Mouse (Mus musculus): ENCODE results near the gene Mrpl43. TPM values are rescaled to one million over a fixed set of nuclear protein-coding genes. Genes with fewer than 3 reads are reported as not detected.
A peak's percentile ranks its signal among the peaks of the same experiment; 100 is the strongest.
"Not testable (repeated sequence)": the region's sequence is repeated elsewhere in the genome, so short reads cannot be mapped to it uniquely, and the experiment has no call there.

Mrpl43 gene
- polyA plus RNA-seq, 1 experiment = 86.5 TPM

DNA sequence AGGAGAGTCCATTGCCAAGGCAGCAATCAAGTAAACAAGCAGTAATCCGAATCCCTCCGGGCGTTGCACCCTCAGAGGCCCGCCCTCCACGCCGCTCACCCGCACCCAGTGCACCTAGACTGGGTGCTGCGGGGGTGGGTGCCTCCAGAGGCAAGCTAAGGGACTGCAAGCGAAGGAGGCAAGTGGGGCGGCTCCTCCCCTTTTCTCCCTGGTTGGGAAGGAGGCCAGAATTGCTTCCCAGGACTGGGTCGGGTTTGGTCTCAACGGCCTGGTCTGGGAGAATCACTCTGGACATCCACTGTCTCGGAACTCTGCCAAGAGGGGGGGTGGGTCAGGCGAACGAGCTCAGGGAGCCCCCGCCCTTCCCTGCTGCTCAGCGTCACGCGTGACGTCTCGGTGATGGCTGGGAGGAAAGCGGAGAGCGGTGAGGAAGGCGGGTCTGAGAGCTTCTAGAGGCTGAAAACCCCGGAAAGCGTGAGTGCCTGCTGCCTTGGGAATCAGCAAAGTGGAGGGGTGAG lies 41.2 kb upstream of the Mrpl43 start, which contains the start of gene Sfxn3:
Gene Sfxn3, plus strand, starts transcription at position 87 of the 518 bp plus-strand sequence.
- Histone ChIP-seq H3K27ac (ENCODE audit: insufficient read depth, low read depth, low read length) (peak within 1 kb of the TSS; percentile 87), H3K4me1 (ENCODE audit: control insufficient read depth, insufficient read depth, low read length) (no peaks in the 10 kb centered on the region), H3K27me3 (replicated peaks; ENCODE audit: control insufficient read depth, insufficient read depth, low read length) (no peaks in the 10 kb centered on the region; the same call in 1 of the 2 replicates), H3K4me3 (ENCODE audit: insufficient read depth, low read depth, low read length) (peak within 1 kb of the TSS; percentile 50), H3K36me3 (ENCODE audit: control insufficient read depth, insufficient read depth, low read length) (no peaks in the 10 kb centered on the region)
- TF ChIP-seq POLR2A (IDR thresholded peaks at IDR 0.05; ENCODE audit: low read depth, low read length) (no peak), CTCF (conservative IDR thresholded peaks at IDR 0.05; ENCODE audit: insufficient read depth, insufficient read length, low read depth, low read length) (peak; percentile 64)
- under 1% methylated on average over 26 of the region's 26 CpGs for WGBS
- peak; percentile 95 for DNase-seq

DNA sequence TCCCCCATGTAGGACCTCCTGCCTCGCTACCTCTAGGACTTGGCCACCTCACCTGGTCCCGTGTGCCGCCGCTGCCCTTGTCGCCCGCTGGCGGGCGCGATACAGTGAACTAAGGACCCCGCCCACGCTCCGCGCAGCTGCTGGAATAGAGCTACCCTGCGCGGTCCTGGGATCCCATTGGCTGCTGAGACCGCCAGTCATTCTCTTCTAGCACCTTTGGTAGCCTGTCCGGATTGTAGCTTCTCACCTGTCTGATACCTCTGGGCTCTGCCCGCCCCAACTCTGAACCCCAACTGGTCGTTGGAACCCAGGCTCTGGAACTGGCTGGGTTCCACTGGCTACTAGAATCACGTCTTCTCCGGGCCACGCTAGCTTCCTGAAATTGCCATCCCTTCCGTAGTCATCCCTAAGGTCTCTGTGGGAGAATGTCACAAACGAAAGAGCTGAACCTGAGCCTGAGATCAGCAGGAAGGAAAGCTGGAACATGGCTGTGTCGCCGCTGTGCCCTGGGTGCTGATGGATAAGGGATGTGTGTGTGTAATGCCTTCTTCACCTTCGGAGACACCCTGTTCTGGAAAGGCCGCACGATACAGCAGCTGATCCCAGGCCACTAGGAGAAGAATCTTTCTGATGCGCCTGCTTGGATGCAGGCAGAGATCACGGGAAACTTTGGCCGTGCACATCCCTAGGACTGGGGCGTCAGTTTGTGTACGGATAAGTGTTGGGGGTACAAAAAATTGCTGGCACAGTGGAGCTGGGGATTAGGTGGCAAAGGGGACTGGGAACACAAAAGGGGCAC lies 40.5 kb upstream of the Mrpl43 start:
- under 1% methylated on average over 34 of the region's 34 CpGs for WGBS
- peak; percentile 93 for DNase-seq
- no peaks in the 10 kb centered on the region for H3K36me3 ChIP-seq (ENCODE audit: control insufficient read depth, insufficient read depth, low read length)
- H3K4me3 ChIP-seq (ENCODE audit: insufficient read depth, low read depth, low read length) = peak overlapping the region; percentile 50
- H3K27me3 ChIP-seq (replicated peaks; ENCODE audit: control insufficient read depth, insufficient read depth, low read length) = no peaks in the 10 kb centered on the region; the same call in 1 of the 2 replicates
- TF ChIP-seq CTCF (conservative IDR thresholded peaks at IDR 0.05; ENCODE audit: insufficient read depth, insufficient read length, low read depth, low read length) = no peak
- no peak for TF ChIP-seq POLR2A (IDR thresholded peaks at IDR 0.05; ENCODE audit: low read depth, low read length)
- peak overlapping the region; percentile 87 for H3K27ac ChIP-seq (ENCODE audit: insufficient read depth, low read depth, low read length)
- no peaks in the 10 kb centered on the region for H3K4me1 ChIP-seq (ENCODE audit: control insufficient read depth, insufficient read depth, low read length)

DNA sequence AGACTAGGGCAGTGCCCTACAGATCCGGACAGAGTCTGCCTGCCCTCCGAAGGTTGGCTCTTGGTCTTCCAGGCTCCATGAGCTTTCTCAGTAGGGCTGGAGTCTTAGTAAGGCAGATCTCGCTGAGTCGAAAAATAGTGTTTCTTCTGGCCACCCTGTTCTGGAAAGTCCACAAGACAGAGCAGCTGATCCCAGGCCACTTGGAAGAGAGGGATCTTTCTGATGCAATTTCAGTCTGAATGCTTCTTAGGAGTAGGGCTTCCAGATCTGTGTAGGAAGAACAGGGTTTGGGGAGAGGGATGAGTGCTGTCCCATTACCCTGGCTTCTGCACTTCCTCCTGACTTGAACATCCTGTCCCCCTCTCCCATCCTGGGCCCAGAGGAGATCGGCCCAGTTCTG lies 39.4 kb upstream of the Mrpl43 start, which contains the start of gene Pdzd7:
Gene Pdzd7, minus strand, starts transcription at position 67 of the 400 bp plus-strand sequence.
- H3K4me1 ChIP-seq (ENCODE audit: control insufficient read depth, insufficient read depth, low read length) = no peaks in the 10 kb centered on the region
- H3K4me3 ChIP-seq (ENCODE audit: insufficient read depth, low read depth, low read length) = peak within 1 kb of the TSS; percentile 50
- no peaks in the 10 kb centered on the region; the same call in 1 of the 2 replicates for H3K27me3 ChIP-seq (replicated peaks; ENCODE audit: control insufficient read depth, insufficient read depth, low read length)
- H3K27ac ChIP-seq (ENCODE audit: insufficient read depth, low read depth, low read length) = no peak within 1 kb of the TSS
- no peak for TF ChIP-seq POLR2A (IDR thresholded peaks at IDR 0.05; ENCODE audit: low read depth, low read length)
- no peak for TF ChIP-seq CTCF (conservative IDR thresholded peaks at IDR 0.05; ENCODE audit: insufficient read depth, insufficient read length, low read depth, low read length)
- H3K36me3 ChIP-seq (ENCODE audit: control insufficient read depth, insufficient read depth, low read length) = no peaks in the 10 kb centered on the region
- DNase-seq = no peak
- 62% methylated on average over 5 of the region's 5 CpGs for WGBS

DNA sequence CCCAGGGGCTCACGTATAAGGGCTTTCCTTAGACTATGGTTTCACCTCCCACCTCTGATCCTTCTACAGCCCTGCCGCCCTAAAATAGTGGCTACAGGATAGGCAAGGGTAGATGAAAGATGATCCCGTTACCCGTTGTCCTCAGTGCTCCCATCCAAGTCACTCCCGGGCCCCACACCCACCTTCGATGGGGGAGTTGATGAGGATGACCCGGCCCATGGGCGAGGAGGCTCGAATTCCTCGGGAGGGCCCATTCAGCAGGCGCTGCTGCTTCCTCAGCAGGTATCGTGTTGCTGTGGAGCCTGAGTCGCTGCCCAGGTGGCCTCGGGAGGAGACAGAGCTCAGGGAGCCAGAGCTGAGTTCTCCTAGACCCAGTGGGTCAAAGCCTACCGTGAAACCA lies 39.0 kb upstream of the Mrpl43 start:
- 39% methylated on average over 15 of the region's 15 CpGs for WGBS
- no peaks in the 10 kb centered on the region for H3K4me1 ChIP-seq (ENCODE audit: control insufficient read depth, insufficient read depth, low read length)
- no peak for DNase-seq
- no peak overlapping the region for H3K27ac ChIP-seq (ENCODE audit: insufficient read depth, low read depth, low read length)
- TF ChIP-seq POLR2A (IDR thresholded peaks at IDR 0.05; ENCODE audit: low read depth, low read length) (no peak), CTCF (conservative IDR thresholded peaks at IDR 0.05; ENCODE audit: insufficient read depth, insufficient read length, low read depth, low read length) (no peak)
- no peaks in the 10 kb centered on the region; the same call in 1 of the 2 replicates for H3K27me3 ChIP-seq (replicated peaks; ENCODE audit: control insufficient read depth, insufficient read depth, low read length)
- no peaks in the 10 kb centered on the region for H3K36me3 ChIP-seq (ENCODE audit: control insufficient read depth, insufficient read depth, low read length)
- no peak overlapping the region for H3K4me3 ChIP-seq (ENCODE audit: insufficient read depth, low read depth, low read length)

DNA sequence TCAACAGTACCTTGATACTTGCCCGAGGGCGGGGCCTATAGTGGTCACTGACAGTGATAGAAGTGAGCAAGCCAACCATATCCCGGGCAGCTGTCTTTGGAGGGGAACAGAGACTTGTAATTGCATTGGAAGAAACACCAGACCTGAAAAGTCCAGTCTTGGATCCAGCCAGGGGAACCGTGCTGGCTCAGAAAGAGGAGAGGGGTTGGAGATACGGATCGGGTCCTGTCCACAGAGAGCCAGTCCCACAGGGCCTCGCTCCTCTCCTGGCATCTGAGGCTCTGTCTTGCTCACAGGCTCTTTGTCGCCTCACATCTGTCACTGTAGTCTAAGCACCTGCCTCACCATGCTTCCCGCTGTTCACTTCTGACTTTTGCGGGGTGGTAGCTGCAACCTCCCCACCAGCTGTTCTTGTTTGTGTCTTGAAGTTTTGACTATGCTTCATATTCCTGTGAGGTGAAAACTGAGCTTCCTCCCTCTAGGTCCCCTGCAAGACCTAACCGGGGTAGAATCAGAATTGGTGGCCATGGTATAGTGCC lies 38.2 kb upstream of the Mrpl43 start:
- WGBS = 46% methylated on average over 11 of the region's 11 CpGs
- Histone ChIP-seq H3K4me3 (ENCODE audit: insufficient read depth, low read depth, low read length) (no peak overlapping the region), H3K27ac (ENCODE audit: insufficient read depth, low read depth, low read length) (no peak overlapping the region), H3K4me1 (ENCODE audit: control insufficient read depth, insufficient read depth, low read length) (no peaks in the 10 kb centered on the region), H3K27me3 (replicated peaks; ENCODE audit: control insufficient read depth, insufficient read depth, low read length) (no peaks in the 10 kb centered on the region; the same call in 1 of the 2 replicates), H3K36me3 (ENCODE audit: control insufficient read depth, insufficient read depth, low read length) (no peaks in the 10 kb centered on the region)
- TF ChIP-seq CTCF (conservative IDR thresholded peaks at IDR 0.05; ENCODE audit: insufficient read depth, insufficient read length, low read depth, low read length) (no peak), POLR2A (IDR thresholded peaks at IDR 0.05; ENCODE audit: low read depth, low read length) (no peak)
- no peak for DNase-seq

DNA sequence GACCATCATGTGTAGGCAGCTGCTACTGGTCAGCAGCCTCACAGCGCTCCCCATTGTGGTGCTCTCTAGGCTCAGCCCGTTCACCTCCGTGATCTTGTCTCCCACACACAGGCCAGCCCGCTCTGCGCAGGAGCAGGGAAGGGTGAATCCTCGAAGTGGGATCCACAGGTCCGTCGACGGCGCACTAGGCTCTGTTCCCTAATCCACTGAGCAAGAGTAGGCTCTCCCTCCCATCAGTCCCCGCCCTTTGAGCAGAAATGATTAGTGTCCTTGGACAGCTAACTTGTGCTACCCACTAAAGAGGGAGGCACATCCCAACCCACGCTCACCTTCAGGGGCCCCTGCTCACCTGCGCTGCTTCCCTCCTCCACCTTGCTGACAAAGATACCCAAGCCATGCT lies 34.0 kb upstream of the Mrpl43 start:
- Histone ChIP-seq H3K36me3 (ENCODE audit: control insufficient read depth, insufficient read depth, low read length) (no peaks in the 10 kb centered on the region), H3K4me3 (ENCODE audit: insufficient read depth, low read depth, low read length) (no peak overlapping the region), H3K27ac (ENCODE audit: insufficient read depth, low read depth, low read length) (no peak overlapping the region), H3K27me3 (replicated peaks; ENCODE audit: control insufficient read depth, insufficient read depth, low read length) (no peaks in the 10 kb centered on the region; the same call in 1 of the 2 replicates), H3K4me1 (ENCODE audit: control insufficient read depth, insufficient read depth, low read length) (no peaks in the 10 kb centered on the region)
- TF ChIP-seq POLR2A (IDR thresholded peaks at IDR 0.05; ENCODE audit: low read depth, low read length) = no peak
- DNase-seq = no peak
- WGBS = 51% methylated on average over 13 of the region's 13 CpGs

DNA sequence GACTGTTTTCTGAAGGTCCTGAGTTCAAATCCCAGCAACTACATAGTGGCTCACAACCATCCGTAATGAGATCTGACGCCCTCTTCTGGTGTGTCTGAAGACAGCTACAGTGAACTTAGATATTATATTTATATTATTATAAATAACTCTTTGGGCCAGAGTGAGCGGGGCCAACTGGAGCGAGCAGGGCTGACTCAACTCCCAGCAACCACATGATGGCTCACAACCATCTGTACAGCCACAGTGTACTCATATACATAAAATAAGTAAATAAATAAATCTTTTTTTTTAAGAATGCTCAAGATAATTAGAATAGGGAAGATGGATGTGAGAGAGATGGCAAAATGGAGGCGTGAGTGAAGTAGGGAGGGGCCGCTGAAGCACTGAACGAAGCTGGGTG lies 32.0 kb upstream of the Mrpl43 start:
- 89% methylated on average over 7 of the region's 7 CpGs for WGBS

More for the DNA sequence above, 32.0 kb upstream of the Mrpl43 start:
- DNase-seq; H3K27me3 ChIP-seq (replicated peaks; ENCODE audit: control insufficient read depth, insufficient read depth, low read length); H3K27ac ChIP-seq (ENCODE audit: insufficient read depth, low read depth, low read length); H3K4me3 ChIP-seq (ENCODE audit: insufficient read depth, low read depth, low read length); H3K4me1 ChIP-seq (ENCODE audit: control insufficient read depth, insufficient read depth, low read length); H3K36me3 ChIP-seq (ENCODE audit: control insufficient read depth, insufficient read depth, low read length): not testable (repeated sequence)
